Mouse (Mus musculus): ENCODE measurements around the gene Clrn3.

Gene Clrn3

GRCm38 (mm10) chr7:135487423-135487822 lies 41.0 kb downstream of the Clrn3 start:
- in situ Hi-C loops (cut with MboI) = no loop called here

- in situ Hi-C loops (cut with MboI) = no loop called here
Observed at GRCm38 (mm10) chr7:135486645-135487382, 41.6 kb downstream of the Clrn3 start.

DNA sequence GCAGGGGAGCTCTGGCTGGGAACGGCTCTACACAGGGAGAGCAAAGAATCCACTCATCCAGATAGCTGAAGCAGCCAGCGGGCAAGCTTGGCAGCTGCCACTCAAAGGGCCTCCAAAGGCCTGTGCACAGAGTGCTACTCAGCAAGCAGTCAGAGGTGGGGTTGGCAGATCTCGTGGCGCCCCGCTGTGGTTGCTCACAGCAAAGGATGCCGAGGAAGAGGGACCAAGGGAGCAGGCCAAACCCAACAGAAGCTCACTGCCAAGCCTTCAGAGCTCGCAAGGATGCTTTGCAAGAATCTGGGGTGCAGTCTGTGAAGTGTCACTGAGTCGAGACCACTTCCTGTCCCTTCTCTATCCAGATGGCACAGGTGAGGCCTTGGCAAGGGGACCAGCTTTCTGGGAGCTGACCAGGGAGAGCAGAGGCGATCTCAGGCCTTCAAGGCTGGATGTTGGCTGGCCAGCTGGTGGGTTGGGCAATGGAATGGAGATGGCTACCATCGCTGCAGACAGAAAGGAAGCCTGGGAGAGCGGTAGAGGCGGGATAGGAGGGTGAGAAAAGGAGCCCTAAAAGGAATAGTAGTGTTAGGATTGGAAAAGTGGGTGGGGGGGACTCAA lies 42.6 kb downstream of the Clrn3 start:
- in situ Hi-C loops (cut with MboI) = no loop called here

DNA sequence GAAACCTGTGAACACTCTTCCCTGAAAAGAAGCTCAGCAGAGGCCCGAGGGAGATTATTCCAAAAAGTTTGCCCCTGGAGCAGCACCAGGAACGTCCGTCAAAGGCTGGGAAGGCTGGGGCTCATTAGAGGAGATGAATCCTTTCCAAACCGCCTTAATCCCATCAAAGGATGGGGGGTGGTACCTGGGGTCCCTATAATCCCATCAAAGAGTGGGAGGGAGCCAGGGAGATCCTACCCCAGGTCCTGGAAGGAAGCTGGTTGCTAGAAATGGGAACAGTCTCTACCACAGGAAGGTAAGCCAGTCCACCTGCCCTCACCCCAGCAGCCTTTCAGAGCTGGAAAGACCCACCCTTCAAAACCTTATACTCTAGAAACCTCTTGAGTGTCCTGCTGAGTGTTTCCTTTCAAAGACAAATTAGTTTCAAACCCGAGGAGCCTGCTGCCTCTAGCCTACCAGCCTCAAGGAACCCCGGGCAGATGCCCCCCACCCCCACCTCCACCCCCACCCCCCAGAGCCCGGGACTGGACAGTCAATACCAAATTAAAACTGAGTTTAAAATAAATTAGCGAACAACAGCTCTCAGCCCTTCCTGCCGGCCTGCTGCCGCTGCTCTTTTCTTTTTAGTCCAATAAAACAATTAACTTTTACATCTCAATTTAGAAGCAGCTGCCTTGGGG lies 43.2 kb downstream of the Clrn3 start:
- in situ Hi-C loops (cut with MboI) = no loop called here

- in situ Hi-C loops (cut with MboI) = no loop called here
Observed at GRCm38 (mm10) chr7:135484341-135484740, 44.1 kb downstream of the Clrn3 start.

DNA sequence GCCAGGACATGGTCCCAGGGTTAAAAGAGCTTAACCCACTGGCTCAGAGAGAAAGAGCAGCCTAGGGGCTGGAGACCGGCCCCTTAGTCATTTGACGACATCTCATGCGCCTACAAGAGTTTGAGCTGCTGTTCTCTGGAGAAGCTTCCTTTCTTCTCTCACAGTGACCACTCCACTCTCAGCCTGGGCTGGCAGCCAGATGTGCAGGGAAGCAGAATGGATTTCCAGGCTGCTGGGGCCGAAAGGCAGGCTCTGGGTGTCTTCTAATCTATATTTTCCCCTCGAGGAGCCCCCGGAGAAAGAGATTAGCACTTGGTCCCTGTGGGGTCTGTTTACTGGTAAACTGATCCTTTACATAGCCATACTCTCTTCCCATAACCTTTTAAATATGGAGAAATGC lies 44.7 kb downstream of the Clrn3 start:
- in situ Hi-C loops (cut with MboI) = no loop called here

GRCm38 (mm10) chr7:135481150-135481549 lies 47.3 kb downstream of the Clrn3 start:
- in situ Hi-C loops (cut with MboI) = no loop called here

- in situ Hi-C loops (cut with MboI) = no loop called here
Observed at GRCm38 (mm10) chr7:135479912-135480311, 48.5 kb downstream of the Clrn3 start.

DNA sequence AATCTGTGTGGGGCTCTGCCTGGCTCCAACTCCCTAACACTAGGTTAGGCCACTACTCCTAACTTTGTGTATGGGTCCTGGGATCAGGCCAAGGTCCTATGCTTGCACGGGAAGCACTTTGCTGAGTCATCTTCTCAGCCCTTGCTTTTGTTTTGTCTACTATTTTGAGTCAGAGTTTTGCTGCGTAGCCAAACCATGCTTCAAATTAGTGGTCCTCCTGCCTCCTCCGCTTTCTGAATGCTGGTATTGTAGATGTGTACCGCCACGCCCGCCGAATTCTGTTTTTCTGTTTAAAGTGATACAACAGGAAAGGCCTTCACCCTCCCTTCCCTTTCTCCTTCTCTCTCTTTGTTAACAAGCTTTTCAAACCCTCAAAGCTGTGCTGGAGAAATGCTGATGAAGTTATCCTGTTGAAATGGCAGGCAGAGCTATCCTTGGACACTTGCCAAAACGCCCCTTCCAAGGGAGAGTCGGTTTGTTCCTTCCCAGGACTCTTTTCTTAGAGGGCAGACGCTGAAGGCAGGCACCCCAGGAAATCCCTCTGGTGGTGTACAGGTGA lies 49.1 kb downstream of the Clrn3 start:
- in situ Hi-C loops (cut with MboI) = no loop called here

DNA sequence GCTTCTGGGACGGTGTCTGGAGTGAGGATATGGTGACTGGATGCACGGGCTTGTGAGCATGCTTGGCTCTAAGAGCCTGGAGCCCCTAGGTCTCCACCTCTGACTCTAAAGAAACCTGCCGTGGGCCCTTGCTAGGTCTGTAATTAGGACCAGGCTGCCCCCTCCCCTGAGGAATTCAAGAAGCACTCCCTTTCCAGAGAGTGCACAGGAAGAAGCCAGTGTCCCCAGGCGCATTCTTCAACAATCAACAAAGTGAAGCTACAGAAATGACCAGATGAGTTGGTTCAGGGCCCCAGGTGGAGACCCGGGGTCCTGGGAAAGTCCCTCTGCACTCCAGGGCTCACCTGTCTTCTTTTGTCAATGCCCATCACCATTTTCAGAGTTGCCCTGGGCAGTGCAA lies 51.2 kb downstream of the Clrn3 start:
- in situ Hi-C loops (cut with MboI) = no loop called here

DNA sequence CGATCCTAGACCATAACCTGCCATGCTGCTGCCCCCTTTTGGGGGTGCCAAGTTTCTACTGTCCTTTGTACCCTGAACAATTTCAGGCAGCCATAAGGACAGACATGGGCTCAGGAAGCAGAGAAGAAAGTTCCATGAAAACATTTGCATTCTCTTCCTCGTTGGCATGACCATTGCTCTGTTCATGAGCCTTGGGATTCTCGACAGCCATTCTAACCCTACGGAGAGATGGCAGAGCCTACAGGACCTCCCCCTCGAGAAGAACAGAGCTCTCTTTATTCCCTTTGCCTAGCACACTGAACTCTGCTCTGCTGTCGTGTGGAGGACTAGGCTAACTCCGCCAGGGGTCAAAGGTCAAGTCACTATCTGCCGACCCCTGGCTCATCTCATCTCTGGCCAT lies 52.5 kb downstream of the Clrn3 start:
- in situ Hi-C loops (cut with MboI) = no loop called here

- in situ Hi-C loops (cut with MboI) = no loop called here
Observed at GRCm38 (mm10) chr7:135470319-135470718, 58.1 kb downstream of the Clrn3 start.

GRCm38 (mm10) chr7:135468631-135469030 lies 59.8 kb downstream of the Clrn3 start:
- in situ Hi-C loops (cut with MboI) = no loop called here

- in situ Hi-C loops (cut with MboI) = no loop called here
Observed at GRCm38 (mm10) chr7:135465293-135465692, 63.2 kb downstream of the Clrn3 start.

- in situ Hi-C loops (cut with MboI) = no loop called here
Observed at GRCm38 (mm10) chr7:135464689-135465259, 63.7 kb downstream of the Clrn3 start.
